In genomic region chr6:56017291-56017994, GRCm38 (mm10) we compare ENCODE assay signal across 13 mouse cellular contexts. TPM values are rescaled to one million over a fixed set of nuclear protein-coding genes. Genes with fewer than 3 reads are reported as not detected.
DNase-seq lines count a peak whose midpoint lies in the region; ATAC-seq and TF ChIP-seq lines count a peak whose summit lies in the region.
"Had no signal": no experiment of that assay in that cellular context is flagged by ENCODE, and none has a peak within 500 bp of the region (broad histone marks: within the 10 kb centered on the region; RNA-seq: fewer than 3 reads in every experiment).

TSS of gene Ppp1r17 (plus strand) at chr6:56017497.

- WGBS in cerebellum, adult 2 months, result 31% methylated on average over 16 of the region's 16 CpGs
- WGBS in forebrain, embryonic 10.5 days, result 74% methylated on average over 16 of the region's 16 CpGs
- WGBS in hindbrain, embryonic 16.5 days, result 26% methylated on average over 16 of the region's 16 CpGs
- WGBS in neural tube, embryonic 13.5 days, result 32% methylated on average over 16 of the region's 16 CpGs
- 70% methylated on average over 16 of the region's 16 CpGs for WGBS in stomach, postnatal 0 days

- no peak within 1 kb of the TSS for H3K4me3 ChIP-seq in cerebellum, adult 2 months (replicated peaks; ENCODE audit: insufficient read depth, low read depth, low read length)
- H3K4me3 ChIP-seq in forebrain, embryonic 10.5 days, result no peak within 1 kb of the TSS
- no peak within 1 kb of the TSS for H3K4me3 ChIP-seq in hindbrain, embryonic 16.5 days (ENCODE audit: low read length)
- H3K4me3 ChIP-seq in neural tube, embryonic 13.5 days, result peak within 1 kb of the TSS; percentile 22
- H3K4me3 ChIP-seq in stomach, postnatal 0 days (ENCODE audit: low read depth, low read length), result no peak within 1 kb of the TSS
- H3K4me3 ChIP-seq: limb, embryonic 12.5 days; myocyte had no signal

- H3K27me3 ChIP-seq in cerebellum, adult 2 months (ENCODE audit: control insufficient read depth, insufficient read depth, low read length), result no peaks in the 10 kb centered on the region
- H3K27me3 ChIP-seq in forebrain, embryonic 10.5 days (ENCODE audit: poor library complexity, severe bottlenecking), result no peaks in the 10 kb centered on the region
- no peaks in the 10 kb centered on the region for H3K27me3 ChIP-seq in hindbrain, embryonic 16.5 days (replicated peaks; ENCODE audit: control insufficient read depth, insufficient read depth, low read length)
- H3K27me3 ChIP-seq in neural tube, embryonic 13.5 days, result no peaks in the 10 kb centered on the region
- H3K27me3 ChIP-seq in stomach, postnatal 0 days (ENCODE audit: control insufficient read depth, insufficient read depth, low read length), result no peaks in the 10 kb centered on the region
- H3K27me3 ChIP-seq: limb, embryonic 12.5 days had no signal

- H3K27ac ChIP-seq in cerebellum, adult 2 months (ENCODE audit: insufficient read depth, low read length), result no peak within 1 kb of the TSS
- peak within 1 kb of the TSS; percentile 26; the same call in 1 of the 2 replicates for H3K27ac ChIP-seq in forebrain, embryonic 10.5 days
- H3K27ac ChIP-seq in hindbrain, embryonic 16.5 days (ENCODE audit: low read depth, low read length), result no peak within 1 kb of the TSS
- 0 out of 2 replicates have a peak within 1 kb of the TSS, but pooled peaks have one; percentile 7 for H3K27ac ChIP-seq in neural tube, embryonic 13.5 days (replicated peaks)
- no peak within 1 kb of the TSS for H3K27ac ChIP-seq in stomach, postnatal 0 days (replicated peaks)
- H3K27ac ChIP-seq: limb, embryonic 12.5 days had no signal

- no peak for TF ChIP-seq POLR2A in cerebellum, adult 2 months (IDR thresholded peaks at IDR 0.05; ENCODE audit: borderline replicate concordance, insufficient read depth, low read length)

- H3K9me3 ChIP-seq in forebrain, embryonic 10.5 days, result no peaks in the 10 kb centered on the region
- H3K9me3 ChIP-seq in hindbrain, embryonic 16.5 days (ENCODE audit: control insufficient read depth, low read length), result no peaks in the 10 kb centered on the region
- no peaks in the 10 kb centered on the region for H3K9me3 ChIP-seq in neural tube, embryonic 13.5 days
- no peaks in the 10 kb centered on the region for H3K9me3 ChIP-seq in stomach, postnatal 0 days (ENCODE audit: control insufficient read depth, low read length)
- H3K9me3 ChIP-seq: limb, embryonic 12.5 days had no signal

- intact Hi-C loops in left cerebral cortex, postnatal 25 days (cut with DNase I), result no loop called here

- no peak within 1 kb of the TSS for H3K9ac ChIP-seq in hindbrain, embryonic 16.5 days (ENCODE audit: low read depth, low read length)
- peak within 1 kb of the TSS; percentile 52 for H3K9ac ChIP-seq in neural tube, embryonic 13.5 days
- no peak within 1 kb of the TSS for H3K9ac ChIP-seq in stomach, postnatal 0 days (ENCODE audit: low read length)
- H3K9ac ChIP-seq: limb, embryonic 12.5 days had no signal

- ATAC-seq in hindbrain, embryonic 16.5 days, result peak; percentile 91
- peak; percentile 86 for ATAC-seq in neural tube, embryonic 13.5 days (ENCODE audit: low read depth)
- no peak for ATAC-seq in stomach, postnatal 0 days (ENCODE audit: low FRiP score, low TSS enrichment)
- ATAC-seq: intestine, postnatal 0 days had no signal

- TF ChIP-seq EP300 in stomach, postnatal 0 days (optimal IDR thresholded peaks at IDR 0.05), result no peak

- DNase-seq in cerebellum, adult 2 months, result no peak
- DNase-seq in cerebellum, adult 11-12 months, result no peak
- peak; percentile 36 for DNase-seq in forebrain, embryonic 10.5 days (ENCODE audit: extremely low spot score, low spot score)
- DNase-seq in left cerebral cortex, postnatal 25 days (ENCODE audit: low spot score in 2 of 2), result no peak
- DNase-seq in B cell, adult 2 months, result no peak
- no peak for DNase-seq in stomach, postnatal 0 days (ENCODE audit: low spot score)
- DNase-seq: adrenal gland, postnatal 36 days; cerebellum, adult 9-11 months had no signal

- no peaks in the 10 kb centered on the region for H3K36me3 ChIP-seq in forebrain, embryonic 10.5 days (replicated peaks)
- no peaks in the 10 kb centered on the region for H3K36me3 ChIP-seq in hindbrain, embryonic 16.5 days (ENCODE audit: control insufficient read depth, insufficient read depth, low read length)
- no peaks in the 10 kb centered on the region for H3K36me3 ChIP-seq in neural tube, embryonic 13.5 days
- H3K36me3 ChIP-seq in stomach, postnatal 0 days (ENCODE audit: control insufficient read depth, insufficient read depth, low read length), result no peaks in the 10 kb centered on the region
- H3K36me3 ChIP-seq: limb, embryonic 12.5 days had no signal

- H3K4me1 ChIP-seq in cerebellum, adult 2 months (ENCODE audit: control insufficient read depth, insufficient read depth, low read length), result no peaks in the 10 kb centered on the region
- H3K4me1 ChIP-seq in forebrain, embryonic 10.5 days, result peaks cover 13% of the 10 kb centered on the region
- peaks cover 3% of the 10 kb centered on the region for H3K4me1 ChIP-seq in hindbrain, embryonic 16.5 days (ENCODE audit: control insufficient read depth, insufficient read depth, low read depth, low read length)
- peaks cover 16% of the 10 kb centered on the region for H3K4me1 ChIP-seq in neural tube, embryonic 13.5 days (replicated peaks)
- H3K4me1 ChIP-seq in stomach, postnatal 0 days (replicated peaks; ENCODE audit: control insufficient read depth, insufficient read depth), result no peaks in the 10 kb centered on the region

- no peak for TF ChIP-seq CTCF in cerebellum, adult 2 months (IDR thresholded peaks at IDR 0.05; ENCODE audit: borderline replicate concordance, insufficient read depth, low read depth, low read length)
- TF ChIP-seq CTCF in stomach, postnatal 0 days (IDR thresholded peaks at IDR 0.05; ENCODE audit: low read depth), result no peak

- no peak within 1 kb of the TSS for H3K4me2 ChIP-seq in hindbrain, embryonic 16.5 days (ENCODE audit: low read length)
- peak within 1 kb of the TSS; percentile 36 for H3K4me2 ChIP-seq in neural tube, embryonic 13.5 days
- no peak within 1 kb of the TSS for H3K4me2 ChIP-seq in stomach, postnatal 0 days (replicated peaks; ENCODE audit: low read depth)
- H3K4me2 ChIP-seq: limb, embryonic 12.5 days had no signal

RNA-seq across cellular contexts. Expression of gene Ppp1r17, which starts in this region (rescaled TPM):
- polyA plus RNA-seq in cerebellum, adult 2 months (2012; rRNA removed), result 147 and 161 TPM in 2 replicates
- polyA plus RNA-seq in forebrain, embryonic 10.5 days (2016; fragmentation: Nextera tagmentation; extraction: Ambion mirVana), result 1.5 and 1.7 TPM in 2 replicates
- 1.4 and 2.1 TPM in 2 replicates for polyA plus RNA-seq in hindbrain, embryonic 16.5 days (2015; fragmentation: Nextera tagmentation; extraction: Ambion mirVana)
- 36.4 and 38.4 TPM in 2 replicates for polyA plus RNA-seq in neural tube, embryonic 13.5 days (2015; fragmentation: Nextera tagmentation; extraction: Ambion mirVana)
- total RNA-seq in left cerebral cortex, postnatal 25 days (2021), result under 1 TPM; 0.48 to 0.60 TPM
- polyA plus RNA-seq in stomach, postnatal 0 days (2015; fragmentation: Nextera tagmentation; extraction: Ambion mirVana), result 0.12 and 0.19 TPM in 2 replicates
- polyA plus RNA-seq: myocyte had no signal

Comparison
In these comparisons a context has a peak if more than half of its experiments do, and no peak if none do; other contexts are left out.
1. RNA of gene Ppp1r17 (polyA plus RNA-seq): 147 to 161 TPM in cerebellum, adult 2 months and 36.4 to 38.4 TPM in neural tube, embryonic 13.5 days; 1.5 to 1.7 TPM in forebrain, embryonic 10.5 days, 1.4 to 2.1 TPM in hindbrain, embryonic 16.5 days and 0.12 to 0.19 TPM in stomach, postnatal 0 days; every median in the first group is over 10 times any median in the second.
2. H3K27ac ChIP-seq: peak in forebrain, embryonic 10.5 days (single experiment) and neural tube, embryonic 13.5 days (single experiment); none in cerebellum, adult 2 months (single experiment), hindbrain, embryonic 16.5 days (single experiment) and stomach, postnatal 0 days (single experiment).